Mouse (Mus musculus) ES-Bruce4 (cell line): ENCODE results near the gene Dcdc2b. TPM values are rescaled to one million over a fixed set of nuclear protein-coding genes. Genes with fewer than 3 reads are reported as not detected.
A peak's percentile ranks its signal among the peaks of the same experiment; 100 is the strongest.

Experiments used
- H3K27ac ChIP-seq: 2 replicates; pipeline ENCODE4 v1.5.1; 2012; ENCODE audit warnings: low read length, inconsistent platforms; ENCODE audit not compliant: insufficient read depth
- H3K27me3 ChIP-seq: 2 replicates; pipeline ENCODE4 v1.6.1; 2012; ENCODE audit warnings: mild to moderate bottlenecking, low read length, inconsistent platforms; ENCODE audit not compliant: control insufficient read depth, poor library complexity, insufficient read depth, severe bottlenecking
- H3K36me3 ChIP-seq: 2 replicates; pipeline ENCODE4 v1.6.1; 2012; ENCODE audit warnings: inconsistent platforms, mild to moderate bottlenecking, low read length, moderate library complexity; ENCODE audit not compliant: control insufficient read depth, poor library complexity, insufficient read depth, severe bottlenecking
- H3K4me1 ChIP-seq: one replicate; pipeline ENCODE4 v1.8.1; 2011; ENCODE audit warnings: low read length; ENCODE audit not compliant: control insufficient read depth, insufficient read depth
- H3K4me3 ChIP-seq: 2 replicates; pipeline ENCODE4 v1.5.1; 2011; ENCODE audit warnings: low read depth, mild to moderate bottlenecking, low read length
- H3K9ac ChIP-seq: 2 replicates; pipeline ENCODE4 v1.6.1; 2012; ENCODE audit warnings: low read depth, mild to moderate bottlenecking, inconsistent platforms; ENCODE audit not compliant: poor library complexity, severe bottlenecking
- H3K9me3 ChIP-seq: replicated peaks from 2 replicates; pipeline ENCODE4 v1.6.1; 2012; ENCODE audit warnings: mild to moderate bottlenecking, low read length, inconsistent platforms; ENCODE audit not compliant: control insufficient read depth, poor library complexity, insufficient read depth, severe bottlenecking
- CTCF ChIP-seq: IDR thresholded peaks from one replicate; pipeline ENCODE4 v1.8.1; 2011; ENCODE audit warnings: low read depth, low read length
- EP300 ChIP-seq: IDR thresholded peaks from 2 replicates; pipeline ENCODE4 v1.6.1; 2011; ENCODE audit warnings: low read depth, low read length; ENCODE audit not compliant: insufficient read depth
- POLR2A ChIP-seq: IDR thresholded peaks from one replicate; pipeline ENCODE4 v1.8.1; 2011; ENCODE audit warnings: low read length; ENCODE audit not compliant: insufficient read depth
- polyA plus RNA-seq: library from polyadenylated mRNA; stranded (reverse); fragments of >200 nt; gene quantifications from 2 replicates; pipeline ENCODE4 v1.2.4, GENCODE M21; 2011; ENCODE audit warnings: low read depth; ENCODE audit not compliant: missing spikeins, insufficient read depth, insufficient read length

The Dcdc2b gene
- polyA plus RNA-seq, 1 experiment, result 3.0 TPM

DNA sequence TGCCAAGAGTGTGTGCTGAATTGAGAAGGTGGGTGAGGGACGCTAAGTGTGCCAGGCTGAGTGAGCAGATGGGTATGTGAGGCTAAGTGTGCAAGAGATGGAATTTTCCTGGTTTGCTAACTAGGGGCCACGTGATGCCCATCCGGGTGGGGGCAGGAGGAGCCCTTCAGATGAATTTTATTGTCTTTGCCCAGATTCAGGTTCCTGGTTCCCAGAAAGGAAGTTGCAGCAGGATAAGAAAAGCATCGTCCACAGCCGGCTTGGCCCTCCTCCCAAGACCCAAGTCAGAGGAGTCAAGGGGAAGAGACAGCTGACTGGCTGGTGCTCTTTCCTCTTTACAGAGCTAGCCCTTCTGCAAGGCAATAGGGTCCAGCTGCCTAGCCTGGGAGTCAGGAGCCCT lies 35.6 kb downstream of the Dcdc2b start, which contains the start of gene Fam167b:
Fam167b (minus strand) TSS at position 84 of the 400 bp plus-strand sequence.
- Histone ChIP-seq H3K4me1 (no peaks in the 10 kb centered on the region), H3K27me3 (no peaks in the 10 kb centered on the region), H3K4me3 (no peak within 1 kb of the TSS), H3K9ac (no peak within 1 kb of the TSS), H3K36me3 (no peaks in the 10 kb centered on the region), H3K27ac (no peak within 1 kb of the TSS), H3K9me3 (no peaks in the 10 kb centered on the region)
- no peak for TF ChIP-seq POLR2A
- no peak for TF ChIP-seq EP300
- TF ChIP-seq CTCF, result no peak

- H3K4me1 ChIP-seq, result no peaks in the 10 kb centered on the region
- no peak overlapping the region for H3K27ac ChIP-seq
- no peaks in the 10 kb centered on the region for H3K36me3 ChIP-seq
- H3K27me3 ChIP-seq, result no peaks in the 10 kb centered on the region
- H3K9me3 ChIP-seq, result no peaks in the 10 kb centered on the region
- no peak overlapping the region for H3K4me3 ChIP-seq
- TF ChIP-seq EP300 (no peak), CTCF (no peak), POLR2A (no peak)
- H3K9ac ChIP-seq, result no peak overlapping the region
Measured at GRCm38 (mm10) chr4:129577688-129578087, 36.4 kb downstream of the Dcdc2b start.

DNA sequence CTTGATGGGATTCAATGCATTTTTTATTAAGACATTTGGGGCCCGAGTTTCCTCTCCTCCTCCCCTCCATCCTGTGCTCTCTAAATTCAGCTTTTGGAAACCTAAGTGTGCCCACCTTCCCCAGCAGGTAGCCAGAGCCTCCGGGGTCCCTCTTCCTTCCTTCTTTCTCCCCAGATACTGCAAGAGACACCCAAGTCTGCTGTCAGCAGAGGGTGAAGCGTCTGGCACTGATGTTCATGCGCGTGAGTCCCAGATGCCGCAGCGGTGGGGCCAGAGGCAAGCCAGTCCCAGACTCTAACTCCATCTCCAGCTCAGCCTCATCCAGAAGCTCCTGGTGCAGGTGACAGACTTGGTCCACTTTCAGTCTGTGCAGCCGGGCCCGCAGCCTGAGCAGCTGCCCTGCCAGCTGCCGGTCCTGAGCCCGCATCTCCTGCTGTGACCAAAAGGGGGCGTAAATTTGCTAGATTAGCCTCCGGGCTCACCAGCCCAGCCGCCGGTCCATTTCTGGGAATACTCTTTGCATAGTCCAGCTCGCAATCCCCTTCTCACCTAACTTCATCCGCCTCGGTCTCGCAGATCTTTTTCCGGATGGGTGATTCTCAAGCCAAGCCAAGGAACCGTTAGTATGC lies 37.1 kb downstream of the Dcdc2b start:
- no peaks in the 10 kb centered on the region for H3K9me3 ChIP-seq
- no peaks in the 10 kb centered on the region for H3K4me1 ChIP-seq
- H3K27me3 ChIP-seq, result no peaks in the 10 kb centered on the region
- no peak overlapping the region for H3K9ac ChIP-seq
- H3K36me3 ChIP-seq, result no peaks in the 10 kb centered on the region
- 0 out of 2 replicates have a peak overlapping the region, but pooled peaks have one; percentile 18 for H3K4me3 ChIP-seq
- no peak overlapping the region for H3K27ac ChIP-seq
- TF ChIP-seq CTCF (peak; percentile 75), POLR2A (no peak)

- Histone ChIP-seq H3K27ac (no peak overlapping the region), H3K4me3 (no peak overlapping the region), H3K36me3 (no peaks in the 10 kb centered on the region), H3K9ac (no peak overlapping the region), H3K27me3 (no peaks in the 10 kb centered on the region), H3K4me1 (peaks cover 2% of the 10 kb centered on the region), H3K9me3 (no peaks in the 10 kb centered on the region)
- TF ChIP-seq POLR2A (no peak), CTCF (no peak), EP300 (no peak)
Measured at GRCm38 (mm10) chr4:129575171-129575844, 38.7 kb downstream of the Dcdc2b start.

GRCm38 (mm10) chr4:129573430-129573829 lies 40.6 kb downstream of the Dcdc2b start, which contains the start of gene Lck:
TSS of gene Lck (minus strand) at chr4:129573641.
- H3K9me3 ChIP-seq, result no peaks in the 10 kb centered on the region
- no peak within 1 kb of the TSS for H3K4me3 ChIP-seq
- H3K36me3 ChIP-seq, result no peaks in the 10 kb centered on the region
- H3K4me1 ChIP-seq, result peaks cover 2% of the 10 kb centered on the region
- no peak within 1 kb of the TSS for H3K9ac ChIP-seq
- H3K27ac ChIP-seq, result no peak within 1 kb of the TSS
- no peak for TF ChIP-seq CTCF
- TF ChIP-seq POLR2A, result no peak
- TF ChIP-seq EP300, result no peak
- no peaks in the 10 kb centered on the region for H3K27me3 ChIP-seq

DNA sequence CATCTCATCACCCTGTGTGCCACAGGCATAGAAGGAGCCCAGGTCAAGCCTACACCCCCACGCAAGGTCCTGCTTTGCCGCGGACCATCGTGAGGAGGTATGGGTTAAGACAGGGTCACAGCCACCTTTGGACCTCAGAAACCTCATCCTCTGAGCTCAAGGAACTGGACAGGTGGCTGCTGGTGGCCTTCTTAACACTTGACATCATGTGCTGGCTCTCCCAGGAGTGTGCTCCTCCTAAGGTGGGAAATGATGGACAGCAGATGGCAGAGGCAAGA lies 41.0 kb downstream of the Dcdc2b start:
- Histone ChIP-seq H3K27me3 (no peaks in the 10 kb centered on the region), H3K4me1 (peaks cover 2% of the 10 kb centered on the region), H3K9ac (no peak overlapping the region), H3K27ac (no peak overlapping the region), H3K4me3 (no peak overlapping the region), H3K9me3 (no peaks in the 10 kb centered on the region), H3K36me3 (no peaks in the 10 kb centered on the region)
- TF ChIP-seq POLR2A (no peak), EP300 (no peak), CTCF (no peak)
